Mouse (Mus musculus): Measurements from ENCODE around the gene Nr2f2. TPM values are rescaled to one million over a fixed set of nuclear protein-coding genes. Genes with fewer than 3 reads are reported as not detected.

Nr2f2 gene
- polyA plus RNA-seq, 1 experiment from 2014 or later = 113 TPM

GRCm38 (mm10) chr7:70368751-70369060 lies 2.2 kb upstream of the Nr2f2 start:
- H3K4me1 ChIP-seq (ENCODE audit: control insufficient read depth, insufficient read depth, low read length) = no peaks in the 10 kb centered on the region
- H3K4me3 ChIP-seq (replicated peaks; ENCODE audit: low read depth, low read length) = peak overlapping the region; percentile 32
- DNase-seq = no peak
- H3K9ac ChIP-seq (replicated peaks; ENCODE audit: low read length) = peak overlapping the region; percentile 52; the same call in 1 of the 2 replicates
- H3K27ac ChIP-seq (replicated peaks; ENCODE audit: low read depth, low read length) = peak overlapping the region; percentile 79
- no peaks in the 10 kb centered on the region for H3K9me3 ChIP-seq (ENCODE audit: control insufficient read depth, low read length)
- WGBS = 6% methylated on average over 4 of the region's 4 CpGs
- no peak; the same call in 1 of the 2 replicates for ATAC-seq (ENCODE audit: low FRiP score, low TSS enrichment)
- peak overlapping the region; percentile 78 for H3K4me2 ChIP-seq (ENCODE audit: low read length)
- H3K36me3 ChIP-seq (ENCODE audit: control insufficient read depth, insufficient read depth, low read length) = no peaks in the 10 kb centered on the region
- H3K27me3 ChIP-seq (ENCODE audit: control insufficient read depth, insufficient read depth, low read length) = peaks cover 72% of the 10 kb centered on the region

- 4% methylated on average over 6 of the region's 6 CpGs for WGBS
- no peak for ATAC-seq (ENCODE audit: low FRiP score, low TSS enrichment)
- Histone ChIP-seq H3K36me3 (ENCODE audit: control insufficient read depth, insufficient read depth, low read length) (no peaks in the 10 kb centered on the region), H3K4me2 (ENCODE audit: low read length) (peak overlapping the region; percentile 78), H3K9me3 (ENCODE audit: control insufficient read depth, low read length) (no peaks in the 10 kb centered on the region), H3K4me1 (ENCODE audit: control insufficient read depth, insufficient read depth, low read length) (no peaks in the 10 kb centered on the region), H3K27me3 (ENCODE audit: control insufficient read depth, insufficient read depth, low read length) (peaks cover 73% of the 10 kb centered on the region), H3K9ac (replicated peaks; ENCODE audit: low read length) (peak overlapping the region; percentile 37; the same call in 1 of the 2 replicates), H3K27ac (replicated peaks; ENCODE audit: low read depth, low read length) (peak overlapping the region; percentile 79), H3K4me3 (replicated peaks; ENCODE audit: low read depth, low read length) (peak overlapping the region; percentile 32)
- peak; percentile 31 for DNase-seq
These were observed 1.7 kb upstream of the Nr2f2 start for GRCm38 (mm10) chr7:70368268-70368655.

GRCm38 (mm10) chr7:70367591-70368267 lies 1.2 kb upstream of the Nr2f2 start:
- Histone ChIP-seq H3K4me2 (ENCODE audit: low read length) (peak overlapping the region; percentile 78), H3K36me3 (ENCODE audit: control insufficient read depth, insufficient read depth, low read length) (no peaks in the 10 kb centered on the region), H3K9ac (replicated peaks; ENCODE audit: low read length) (peak overlapping the region; percentile 37; the same call in 1 of the 2 replicates), H3K9me3 (ENCODE audit: control insufficient read depth, low read length) (no peaks in the 10 kb centered on the region), H3K4me3 (replicated peaks; ENCODE audit: low read depth, low read length) (peak overlapping the region; percentile 32), H3K4me1 (ENCODE audit: control insufficient read depth, insufficient read depth, low read length) (no peaks in the 10 kb centered on the region), H3K27ac (replicated peaks; ENCODE audit: low read depth, low read length) (peak overlapping the region; percentile 79), H3K27me3 (ENCODE audit: control insufficient read depth, insufficient read depth, low read length) (peaks cover 74% of the 10 kb centered on the region)
- DNase-seq (peak; percentile 43), ATAC-seq (ENCODE audit: low FRiP score, low TSS enrichment) (no peak; the same call in 1 of the 2 replicates)
- 5% methylated on average over 16 of the region's 16 CpGs for WGBS

- peaks cover 73% of the 10 kb centered on the region for H3K27me3 ChIP-seq (ENCODE audit: control insufficient read depth, insufficient read depth, low read length)
- 0% methylated on average over 1 of the region's 1 CpGs for WGBS
- H3K9ac ChIP-seq (replicated peaks; ENCODE audit: low read length) = peak overlapping the region; percentile 62; the same call in 1 of the 2 replicates
- DNase-seq = no peak
- H3K9me3 ChIP-seq (ENCODE audit: control insufficient read depth, low read length) = no peaks in the 10 kb centered on the region
- peak overlapping the region; percentile 86 for H3K27ac ChIP-seq (replicated peaks; ENCODE audit: low read depth, low read length)
- peak overlapping the region; percentile 36 for H3K4me3 ChIP-seq (replicated peaks; ENCODE audit: low read depth, low read length)
- peak overlapping the region; percentile 78 for H3K4me2 ChIP-seq (ENCODE audit: low read length)
- ATAC-seq (ENCODE audit: low FRiP score, low TSS enrichment) = no peak
- no peaks in the 10 kb centered on the region for H3K36me3 ChIP-seq (ENCODE audit: control insufficient read depth, insufficient read depth, low read length)
- H3K4me1 ChIP-seq (ENCODE audit: control insufficient read depth, insufficient read depth, low read length) = no peaks in the 10 kb centered on the region
These were observed 217 bp upstream of the Nr2f2 start for GRCm38 (mm10) chr7:70366808-70367095.

GRCm38 (mm10) chr7:70365401-70365811 lies 1.1 kb downstream of the Nr2f2 start:
- H3K9ac ChIP-seq (replicated peaks; ENCODE audit: low read length) = peak overlapping the region; percentile 62
- H3K36me3 ChIP-seq (ENCODE audit: control insufficient read depth, insufficient read depth, low read length) = no peaks in the 10 kb centered on the region
- H3K4me3 ChIP-seq (replicated peaks; ENCODE audit: low read depth, low read length) = peak overlapping the region; percentile 36
- DNase-seq = peak; percentile 63
- under 1% methylated on average over 17 of the region's 17 CpGs for WGBS
- H3K9me3 ChIP-seq (ENCODE audit: control insufficient read depth, low read length) = no peaks in the 10 kb centered on the region
- no peak for ATAC-seq (ENCODE audit: low FRiP score, low TSS enrichment)
- peaks cover 62% of the 10 kb centered on the region for H3K27me3 ChIP-seq (ENCODE audit: control insufficient read depth, insufficient read depth, low read length)
- H3K27ac ChIP-seq (replicated peaks; ENCODE audit: low read depth, low read length) = peak overlapping the region; percentile 86
- H3K4me1 ChIP-seq (ENCODE audit: control insufficient read depth, insufficient read depth, low read length) = no peaks in the 10 kb centered on the region
- peak overlapping the region; percentile 78 for H3K4me2 ChIP-seq (ENCODE audit: low read length)

DNA sequence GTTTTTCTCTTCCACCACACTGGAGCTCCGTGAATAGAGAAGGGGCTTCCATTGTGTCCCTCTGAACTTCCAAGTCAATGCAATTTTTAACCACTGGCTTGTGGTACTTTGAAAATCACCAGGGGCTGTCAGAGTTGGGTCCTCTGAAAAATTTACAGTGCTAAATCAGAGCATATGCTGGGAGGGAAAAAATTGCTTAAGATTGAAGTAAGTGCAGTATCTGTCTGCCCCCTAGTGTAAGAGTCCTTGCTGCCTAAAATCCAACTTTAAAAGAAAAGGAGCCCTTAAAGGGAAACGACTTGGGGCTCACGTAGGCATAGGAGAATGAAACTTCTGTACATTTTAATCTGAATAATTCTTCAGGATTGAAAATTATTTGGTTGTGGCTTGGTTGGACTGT lies 1.7 kb downstream of the Nr2f2 start:
- H3K9me3 ChIP-seq (ENCODE audit: control insufficient read depth, low read length) = no peaks in the 10 kb centered on the region
- peak overlapping the region; percentile 78 for H3K4me2 ChIP-seq (ENCODE audit: low read length)
- H3K4me3 ChIP-seq (replicated peaks; ENCODE audit: low read depth, low read length) = peak overlapping the region; percentile 36
- no peaks in the 10 kb centered on the region for H3K4me1 ChIP-seq (ENCODE audit: control insufficient read depth, insufficient read depth, low read length)
- ATAC-seq (ENCODE audit: low FRiP score, low TSS enrichment) (no peak), DNase-seq (peak; percentile 80)
- under 1% methylated on average over 3 of the region's 3 CpGs for WGBS
- H3K27me3 ChIP-seq (ENCODE audit: control insufficient read depth, insufficient read depth, low read length) = peaks cover 55% of the 10 kb centered on the region
- H3K36me3 ChIP-seq (ENCODE audit: control insufficient read depth, insufficient read depth, low read length) = no peaks in the 10 kb centered on the region
- peak overlapping the region; percentile 62 for H3K9ac ChIP-seq (replicated peaks; ENCODE audit: low read length)
- peak overlapping the region; percentile 86 for H3K27ac ChIP-seq (replicated peaks; ENCODE audit: low read depth, low read length)

DNA sequence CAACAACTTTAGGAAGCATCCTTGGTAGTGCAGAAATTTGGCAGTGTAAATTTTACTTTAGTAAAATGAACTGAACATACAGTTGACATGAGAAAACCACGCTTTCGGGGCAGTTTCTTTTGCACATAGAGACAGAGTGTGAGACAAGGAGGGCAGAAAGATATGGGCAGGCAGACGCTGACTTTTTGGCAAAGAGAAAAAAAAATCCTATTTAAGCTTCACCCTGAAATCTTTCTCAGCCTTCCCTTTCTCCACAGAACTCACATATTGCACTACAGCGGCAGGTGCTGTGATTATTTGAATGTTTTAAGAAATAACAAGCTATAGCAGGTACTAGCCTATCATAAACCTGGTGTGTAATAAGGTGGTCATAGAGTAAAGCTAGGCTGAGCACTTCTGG lies 3.2 kb downstream of the Nr2f2 start:
- ATAC-seq (ENCODE audit: low FRiP score, low TSS enrichment) (no peak), DNase-seq (peak; percentile 34)
- peak overlapping the region; percentile 46 for H3K27ac ChIP-seq (replicated peaks; ENCODE audit: low read depth, low read length)
- H3K36me3 ChIP-seq (ENCODE audit: control insufficient read depth, insufficient read depth, low read length) = no peaks in the 10 kb centered on the region
- peak overlapping the region; percentile 59 for H3K4me3 ChIP-seq (replicated peaks; ENCODE audit: low read depth, low read length)
- H3K27me3 ChIP-seq (ENCODE audit: control insufficient read depth, insufficient read depth, low read length) = peaks cover 50% of the 10 kb centered on the region
- no peaks in the 10 kb centered on the region for H3K9me3 ChIP-seq (ENCODE audit: control insufficient read depth, low read length)
- no peaks in the 10 kb centered on the region for H3K4me1 ChIP-seq (ENCODE audit: control insufficient read depth, insufficient read depth, low read length)
- peak overlapping the region; percentile 78 for H3K4me2 ChIP-seq (ENCODE audit: low read length)
- peak overlapping the region; percentile 47 for H3K9ac ChIP-seq (replicated peaks; ENCODE audit: low read length)
- WGBS = 11% methylated on average over 4 of the region's 4 CpGs

GRCm38 (mm10) chr7:70362526-70363170 lies 3.9 kb downstream of the Nr2f2 start:
- Histone ChIP-seq H3K36me3 (ENCODE audit: control insufficient read depth, insufficient read depth, low read length) (peaks cover 5% of the 10 kb centered on the region), H3K27me3 (ENCODE audit: control insufficient read depth, insufficient read depth, low read length) (peaks cover 48% of the 10 kb centered on the region), H3K4me2 (ENCODE audit: low read length) (peak overlapping the region; percentile 78), H3K9ac (replicated peaks; ENCODE audit: low read length) (peak overlapping the region; percentile 61), H3K4me1 (ENCODE audit: control insufficient read depth, insufficient read depth, low read length) (no peaks in the 10 kb centered on the region), H3K9me3 (ENCODE audit: control insufficient read depth, low read length) (no peaks in the 10 kb centered on the region), H3K4me3 (replicated peaks; ENCODE audit: low read depth, low read length) (peak overlapping the region; percentile 59), H3K27ac (replicated peaks; ENCODE audit: low read depth, low read length) (peak overlapping the region; percentile 98)
- DNase-seq (peak; percentile 44), ATAC-seq (ENCODE audit: low FRiP score, low TSS enrichment) (no peak)
- 2% methylated on average over 12 of the region's 12 CpGs for WGBS
